Mouse (Mus musculus) liver, embryonic 16.5 days (tissue): Measurements from ENCODE around the gene Hyal3. TPM values are rescaled to one million over a fixed set of nuclear protein-coding genes. Genes with fewer than 3 reads are reported as not detected.

ENCODE experiments used
- ATAC-seq: fragments of 200-750 bp; cut with Nextera tagmentation; 2 replicates; pipeline ENCODE4 v1.8.0; 2017; ENCODE audit warnings: low read depth, mild to moderate bottlenecking, moderate number of reproducible peaks, moderate library complexity
- H3K27ac ChIP-seq: fragments of 300-500 bp; sonication (generic); 2 replicates; pipeline ENCODE4 v1.5.1; 2014; ENCODE audit warnings: mild to moderate bottlenecking, low read length
- H3K27me3 ChIP-seq: fragments of 300-500 bp; sonication (generic); 2 replicates; pipeline ENCODE4 v1.6.1; 2014; ENCODE audit warnings: low read depth, low read length, mixed read lengths; ENCODE audit not compliant: control insufficient read depth, insufficient read depth
- H3K36me3 ChIP-seq: fragments of 300-500 bp; sonication (generic); 2 replicates; pipeline ENCODE4 v1.6.1; 2014; ENCODE audit warnings: mild to moderate bottlenecking; ENCODE audit not compliant: control insufficient read depth, insufficient read depth
- H3K4me1 ChIP-seq: fragments of 300-500 bp; sonication (generic); 2 replicates; pipeline ENCODE4 v1.6.1; 2014; ENCODE audit warnings: low read depth, low read length, mixed read lengths; ENCODE audit not compliant: control insufficient read depth
- H3K4me2 ChIP-seq: fragments of 300-500 bp; sonication (generic); 2 replicates; pipeline ENCODE4 v1.6.1; 2014; ENCODE audit warnings: low read depth, low read length, mixed read lengths
- H3K4me3 ChIP-seq: fragments of 300-500 bp; sonication (generic); 2 replicates; pipeline ENCODE4 v1.5.1; 2014; ENCODE audit warnings: low read depth, mild to moderate bottlenecking, low read length
- H3K9ac ChIP-seq: fragments of 300-500 bp; sonication (generic); 2 replicates; pipeline ENCODE4 v1.6.1; 2014; ENCODE audit warnings: low read depth, low read length
- H3K9me3 ChIP-seq: fragments of 300-500 bp; sonication (generic); replicated peaks from 2 replicates; pipeline ENCODE4 v1.6.1; 2016; ENCODE audit warnings: low read length; ENCODE audit not compliant: control insufficient read depth
- WGBS: fragments of 180-500 bp; shearing (Covaris S2); extraction: QIAGEN DNeasy Blood & Tissue Kit; methylation state at CpG from one replicate; pipeline ENCODE4 v1.1.7; 2014; ENCODE audit not compliant: insufficient replicate concordance; 5-methylcytosine and 5-hydroxymethylcytosine counted together
- polyA plus RNA-seq: library from polyadenylated mRNA; unstranded; fragments of >200 nt; fragmentation: Nextera tagmentation; extraction: Ambion mirVana; gene quantifications from 2 replicates; pipeline ENCODE4 v1.2.1, GENCODE M21; 2015

Hyal3 gene
- polyA plus RNA-seq, 1 experiment from 2014 or later: 0.96 TPM

DNA sequence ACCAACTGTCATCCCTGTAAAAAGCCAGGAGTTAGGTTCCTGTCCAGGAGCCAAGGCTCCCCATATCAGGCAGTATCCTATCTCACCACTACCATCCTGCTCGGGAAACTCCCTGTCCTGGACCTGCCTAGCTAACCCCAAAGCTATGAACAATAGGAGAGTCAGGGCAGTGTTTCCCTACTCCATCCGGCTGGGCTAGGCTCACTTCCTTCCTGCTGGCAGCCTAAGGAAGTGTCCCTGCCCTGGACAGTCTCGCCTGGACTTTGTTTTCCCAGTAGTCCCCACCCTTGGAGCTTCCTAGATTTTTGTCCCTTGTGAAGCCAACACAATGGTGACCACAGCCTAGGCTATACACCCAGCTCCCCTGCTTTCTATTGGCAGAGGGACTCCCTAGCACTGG, 13.8 kb upstream of the Hyal3 start:
- no peaks in the 10 kb centered on the region for H3K9me3 ChIP-seq
- H3K36me3 ChIP-seq: peaks cover 4% of the 10 kb centered on the region
- H3K4me2 ChIP-seq: peak overlapping the region; percentile 81; the same call in 1 of the 2 replicates
- ATAC-seq: no peak
- H3K4me1 ChIP-seq: peaks cover 66% of the 10 kb centered on the region
- WGBS: 38% methylated on average over 3 of the region's 3 CpGs
- peak overlapping the region; percentile 21; the same call in 1 of the 2 replicates for H3K9ac ChIP-seq
- no peaks in the 10 kb centered on the region for H3K27me3 ChIP-seq
- no peak overlapping the region for H3K4me3 ChIP-seq
- H3K27ac ChIP-seq: peak overlapping the region; percentile 92

DNA sequence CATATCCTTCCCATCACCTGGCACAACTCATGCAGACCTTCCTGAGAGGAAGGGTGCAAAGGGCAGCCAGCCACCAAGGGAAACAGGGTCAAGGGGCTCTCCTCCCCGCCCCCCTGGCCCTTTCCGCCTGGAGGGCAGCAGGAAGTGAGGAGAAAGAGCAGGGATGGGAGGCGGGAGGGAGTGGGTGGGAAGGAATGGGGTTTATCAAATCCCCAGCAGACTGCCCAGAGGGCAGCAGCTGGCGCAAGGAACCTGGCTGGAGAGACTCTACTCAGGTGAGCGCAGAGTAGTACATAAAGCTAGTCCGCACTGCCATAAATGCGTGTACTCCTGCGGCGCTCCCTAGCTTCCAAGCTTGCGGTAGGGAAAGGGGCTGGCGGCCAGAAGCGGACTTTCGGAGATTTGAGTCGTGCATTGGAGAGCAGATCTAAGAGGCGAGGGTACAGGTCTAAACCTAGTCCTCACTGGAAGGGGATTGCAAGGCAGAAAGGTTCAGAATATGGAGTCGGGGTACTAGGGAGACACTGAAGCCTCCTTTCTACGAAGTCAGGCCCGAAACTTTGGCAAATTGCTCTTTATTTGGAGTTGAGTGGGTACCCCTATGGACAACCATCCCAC, 12.8 kb upstream of the Hyal3 start, which contains the start of gene Hyal2:
Gene Hyal2 (plus strand): TSS at position 244 of the 618 bp plus-strand sequence.
- H3K9me3 ChIP-seq: no peaks in the 10 kb centered on the region
- peak within 1 kb of the TSS; percentile 81 for H3K4me2 ChIP-seq
- H3K9ac ChIP-seq: peak within 1 kb of the TSS; percentile 80
- no peaks in the 10 kb centered on the region for H3K27me3 ChIP-seq
- H3K36me3 ChIP-seq: peaks cover 4% of the 10 kb centered on the region
- peak within 1 kb of the TSS; percentile 74 for H3K4me3 ChIP-seq
- H3K4me1 ChIP-seq: peaks cover 73% of the 10 kb centered on the region
- H3K27ac ChIP-seq: peak within 1 kb of the TSS; percentile 92
- WGBS: 43% methylated on average over 18 of the region's 18 CpGs
- no peak for ATAC-seq

DNA sequence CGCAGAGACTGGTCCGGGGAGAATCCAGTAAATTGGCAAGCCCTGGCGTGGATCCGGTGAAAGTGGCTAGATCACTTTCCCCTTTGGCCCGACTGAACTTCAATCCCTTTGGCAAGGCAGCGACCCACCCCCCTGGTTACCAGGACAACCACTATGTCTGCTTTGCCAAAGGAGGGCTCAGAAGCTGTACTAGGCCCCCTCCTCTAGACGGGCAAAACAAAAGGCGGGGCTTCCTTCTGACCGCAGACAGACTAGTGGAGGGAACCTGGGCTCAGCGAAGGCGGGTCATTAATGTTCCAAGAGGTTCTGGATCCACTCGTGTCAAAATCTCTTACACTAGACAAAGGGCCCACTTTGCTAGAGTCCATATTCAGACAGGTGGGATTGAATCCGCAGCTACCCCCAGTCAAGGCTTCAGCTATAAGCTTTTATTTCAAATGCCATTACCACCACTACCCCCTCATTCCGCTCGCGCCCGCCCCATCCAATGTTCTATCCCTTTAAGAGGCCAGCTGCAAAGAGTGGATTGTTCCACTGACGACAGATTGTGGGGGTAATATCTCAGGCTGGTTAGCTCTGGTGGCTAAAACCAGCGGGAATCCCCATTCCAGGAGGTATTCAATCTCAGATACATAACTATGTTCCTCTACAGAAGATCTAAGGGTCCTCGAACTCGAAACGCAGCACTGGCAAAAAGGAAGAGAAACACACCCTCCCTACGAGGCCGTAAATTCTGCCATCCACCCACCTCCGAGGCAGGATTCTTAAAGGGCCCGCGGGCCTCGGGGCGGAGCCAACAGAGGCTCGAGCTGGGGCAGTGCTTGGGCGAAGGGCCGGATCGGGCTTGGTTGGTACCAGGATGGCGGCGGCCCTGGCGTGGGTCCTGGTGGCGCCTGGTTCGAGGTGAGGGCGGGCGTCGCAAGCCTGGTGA, 12.0 kb upstream of the Hyal3 start:
- Histone ChIP-seq H3K9me3 (no peaks in the 10 kb centered on the region), H3K27ac (peak overlapping the region; percentile 92), H3K27me3 (no peaks in the 10 kb centered on the region), H3K9ac (peak overlapping the region; percentile 80), H3K4me2 (peak overlapping the region; percentile 81), H3K4me3 (peak overlapping the region; percentile 74), H3K36me3 (peaks cover 4% of the 10 kb centered on the region), H3K4me1 (peaks cover 75% of the 10 kb centered on the region)
- WGBS: under 1% methylated on average over 41 of the region's 41 CpGs
- ATAC-seq: peak; percentile 76

DNA sequence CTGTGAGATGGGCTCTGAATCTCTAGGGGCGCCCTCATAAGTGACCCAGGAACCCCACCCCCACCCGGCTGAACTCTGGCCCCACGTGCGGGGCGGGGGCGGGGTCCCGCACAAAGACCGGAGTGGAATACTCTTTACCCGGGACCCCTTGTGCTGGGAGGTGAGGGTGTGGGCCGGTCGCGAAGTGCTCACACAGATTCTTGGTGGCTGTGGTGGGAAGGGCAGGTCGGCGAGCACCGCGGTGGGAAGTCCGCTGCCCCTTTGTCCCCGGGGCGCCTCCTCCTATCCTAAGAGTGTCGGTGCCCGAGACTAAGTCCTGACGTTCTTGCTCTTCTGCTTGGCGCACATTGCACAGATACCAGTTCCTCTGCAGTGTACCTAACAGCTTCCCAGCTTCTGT, 11.3 kb upstream of the Hyal3 start:
- under 1% methylated on average over 23 of the region's 23 CpGs for WGBS
- peak overlapping the region; percentile 80 for H3K9ac ChIP-seq
- peaks cover 4% of the 10 kb centered on the region for H3K36me3 ChIP-seq
- H3K9me3 ChIP-seq: no peaks in the 10 kb centered on the region
- H3K27me3 ChIP-seq: no peaks in the 10 kb centered on the region
- peak overlapping the region; percentile 74 for H3K4me3 ChIP-seq
- H3K27ac ChIP-seq: peak overlapping the region; percentile 92
- peak; percentile 2 for ATAC-seq
- H3K4me1 ChIP-seq: peaks cover 69% of the 10 kb centered on the region
- H3K4me2 ChIP-seq: peak overlapping the region; percentile 81

DNA sequence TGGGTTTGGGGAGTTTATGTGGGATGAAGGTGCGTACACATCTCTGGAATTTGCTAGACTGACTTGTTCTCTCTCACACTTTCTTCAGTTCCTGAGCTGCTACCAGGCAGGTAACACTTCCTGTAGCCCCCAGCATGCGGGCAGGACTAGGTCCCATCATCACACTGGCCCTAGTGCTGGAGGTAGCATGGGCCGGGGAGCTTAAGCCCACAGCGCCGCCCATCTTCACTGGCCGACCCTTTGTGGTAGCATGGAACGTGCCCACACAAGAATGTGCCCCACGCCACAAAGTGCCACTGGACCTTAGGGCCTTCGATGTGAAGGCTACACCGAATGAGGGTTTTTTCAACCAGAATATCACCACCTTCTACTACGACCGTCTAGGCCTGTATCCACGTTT, 10.6 kb upstream of the Hyal3 start:
- Histone ChIP-seq H3K9ac (peak overlapping the region; percentile 80), H3K36me3 (peaks cover 4% of the 10 kb centered on the region), H3K4me2 (peak overlapping the region; percentile 81), H3K27ac (peak overlapping the region; percentile 92), H3K27me3 (no peaks in the 10 kb centered on the region), H3K4me3 (peak overlapping the region; percentile 74), H3K9me3 (no peaks in the 10 kb centered on the region), H3K4me1 (peaks cover 67% of the 10 kb centered on the region)
- ATAC-seq: no peak
- WGBS: 61% methylated on average over 13 of the region's 13 CpGs

DNA sequence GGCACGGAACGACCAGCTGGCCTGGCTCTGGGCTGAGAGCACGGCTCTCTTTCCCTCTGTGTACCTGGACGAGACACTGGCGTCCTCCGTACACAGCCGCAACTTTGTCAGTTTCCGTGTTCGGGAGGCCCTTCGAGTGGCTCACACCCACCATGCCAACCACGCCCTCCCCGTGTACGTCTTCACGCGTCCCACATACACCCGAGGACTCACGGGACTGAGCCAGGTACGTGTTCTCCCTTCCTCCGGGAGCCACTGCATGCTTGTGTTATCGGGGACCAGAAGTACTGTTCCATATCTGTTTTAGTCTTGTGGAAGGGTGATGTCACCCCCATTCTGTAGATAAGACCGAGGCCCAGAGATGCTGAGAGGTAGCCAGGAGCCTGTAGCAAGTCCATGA, 9.8 kb upstream of the Hyal3 start:
- WGBS: 30% methylated on average over 21 of the region's 21 CpGs
- ATAC-seq: peak; percentile 69
- peaks cover 4% of the 10 kb centered on the region for H3K36me3 ChIP-seq

DNA sequence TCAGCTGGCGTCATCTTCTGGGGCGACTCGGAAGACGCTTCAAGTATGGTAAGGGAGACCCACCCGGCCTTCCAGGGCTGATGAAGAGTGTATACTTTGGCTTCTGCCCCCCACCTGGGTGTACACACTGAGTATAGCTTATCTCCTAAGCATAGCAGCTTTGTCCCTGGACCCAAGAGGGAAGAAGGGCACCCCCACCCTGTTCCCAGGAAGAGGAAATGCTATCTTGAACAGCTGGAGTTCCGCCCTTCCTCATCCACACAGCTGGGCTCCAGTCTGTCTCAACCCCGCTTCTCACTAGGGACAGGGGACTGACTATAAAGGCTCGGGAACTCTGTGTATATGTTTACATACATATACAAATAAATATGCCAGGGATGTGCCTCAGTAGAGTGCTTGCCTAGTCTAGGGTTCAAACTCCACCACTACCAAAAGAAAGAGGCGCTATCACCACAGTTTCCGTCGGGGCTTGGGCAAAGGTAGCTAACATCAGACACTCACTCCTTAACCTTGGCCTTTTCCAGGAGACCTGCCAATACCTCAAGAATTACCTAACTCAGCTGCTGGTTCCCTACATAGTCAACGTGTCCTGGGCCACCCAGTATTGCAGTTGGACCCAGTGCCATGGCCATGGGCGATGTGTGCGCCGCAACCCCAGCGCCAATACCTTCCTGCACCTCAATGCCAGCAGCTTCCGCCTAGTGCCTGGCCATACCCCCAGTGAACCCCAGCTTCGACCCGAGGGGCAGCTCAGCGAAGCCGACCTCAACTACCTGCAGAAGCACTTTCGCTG, 8.9 kb upstream of the Hyal3 start:
- Histone ChIP-seq H3K27ac (peak overlapping the region; percentile 92), H3K4me2 (peak overlapping the region; percentile 81), H3K9ac (peak overlapping the region; percentile 80), H3K9me3 (no peaks in the 10 kb centered on the region), H3K4me3 (peak overlapping the region; percentile 74), H3K4me1 (peaks cover 67% of the 10 kb centered on the region), H3K27me3 (no peaks in the 10 kb centered on the region), H3K36me3 (peaks cover 4% of the 10 kb centered on the region)
- 72% methylated on average over 22 of the region's 22 CpGs for WGBS
- peak; percentile 30 for ATAC-seq

More for the DNA sequence above, 9.8 kb upstream of the Hyal3 start:
- H3K27me3 ChIP-seq: no peaks in the 10 kb centered on the region
- H3K4me3 ChIP-seq: peak overlapping the region; percentile 74
- no peaks in the 10 kb centered on the region for H3K9me3 ChIP-seq
- H3K27ac ChIP-seq: peak overlapping the region; percentile 92
- peak overlapping the region; percentile 80 for H3K9ac ChIP-seq
- peak overlapping the region; percentile 81 for H3K4me2 ChIP-seq
- H3K4me1 ChIP-seq: peaks cover 68% of the 10 kb centered on the region

DNA sequence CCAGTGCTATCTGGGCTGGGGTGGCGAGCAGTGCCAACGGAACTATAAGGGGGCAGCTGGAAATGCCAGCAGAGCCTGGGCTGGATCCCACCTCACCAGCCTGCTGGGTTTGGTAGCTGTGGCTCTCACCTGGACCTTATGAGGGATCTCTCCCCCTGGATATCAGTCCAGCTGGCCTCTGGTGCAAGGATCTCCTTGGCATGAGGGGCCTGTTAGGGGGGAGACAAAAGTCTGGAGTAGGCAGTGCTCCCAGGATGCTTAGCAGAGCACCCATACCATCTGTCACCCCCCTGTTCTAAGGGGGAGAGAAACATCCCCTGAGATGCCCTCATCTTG, 8.3 kb upstream of the Hyal3 start:
- WGBS: 86% methylated on average over 2 of the region's 2 CpGs
- Histone ChIP-seq H3K9ac (peak overlapping the region; percentile 80), H3K4me1 (peaks cover 67% of the 10 kb centered on the region), H3K36me3 (peaks cover 4% of the 10 kb centered on the region), H3K9me3 (no peaks in the 10 kb centered on the region), H3K4me2 (peak overlapping the region; percentile 81), H3K27ac (peak overlapping the region; percentile 92), H3K4me3 (no peak overlapping the region), H3K27me3 (no peaks in the 10 kb centered on the region)
- ATAC-seq: no peak
